Mouse (Mus musculus) mouse embryonic stem cell (cell line): ENCODE results near the gene Fxyd1.

Experiments used
- in situ Hi-C, 2 experiments: fragments of 300-500 bp; cut with MboI; formaldehyde crosslinking; loops; 1 replicate in 1 of 2; 3 replicates in 1 of 2; pipeline ENCODE4 v1.14.3; 2019 to 2020; ENCODE audit warnings: low sequenced_read_pairs in 2 of 2, low pct_unique_long_range_greater_than_20kb in 1 of 2, mixed read lengths in 1 of 2; ENCODE audit not compliant: unreplicated experiment in 1 of 2

Fxyd1 gene

GRCm38 (mm10) chr7:31036917-31037316, 20.1 kb downstream of the Fxyd1 start:
- in situ Hi-C loops, result no loop called here

- in situ Hi-C loops, result no loop called here
Observed at GRCm38 (mm10) chr7:31035291-31035690, 21.7 kb downstream of the Fxyd1 start.

GRCm38 (mm10) chr7:31034789-31035188, 22.2 kb downstream of the Fxyd1 start:
- in situ Hi-C loops, result no loop called here

GRCm38 (mm10) chr7:31033409-31034165, 23.4 kb downstream of the Fxyd1 start:
- in situ Hi-C loops, result no loop called here

- in situ Hi-C loops, result no loop called here
Observed at GRCm38 (mm10) chr7:31031731-31032130, 25.3 kb downstream of the Fxyd1 start.

GRCm38 (mm10) chr7:31030717-31031116, 26.3 kb downstream of the Fxyd1 start:
- in situ Hi-C loops, result no loop called here

- in situ Hi-C loops, result no loop called here
Observed at GRCm38 (mm10) chr7:31028609-31029008, 28.4 kb downstream of the Fxyd1 start.

GRCm38 (mm10) chr7:31017104-31017901, 39.7 kb downstream of the Fxyd1 start:
- in situ Hi-C loops, result no loop called here

- in situ Hi-C loops, result no loop called here
Observed at GRCm38 (mm10) chr7:31012971-31013370, 44.0 kb downstream of the Fxyd1 start.

- in situ Hi-C loops, result loop anchor here in 1 of 2 experiments (5.0 kb wide), 1 partner anchor 33 kb away; the partner anchor contains the start of gene Fxyd5
Observed at GRCm38 (mm10) chr7:31008889-31009288, 48.1 kb downstream of the Fxyd1 start.

- in situ Hi-C loops, result loop anchor here in 1 of 2 experiments (5.0 kb wide), 1 partner anchor 34 kb away; the partner anchor contains the start of gene Fxyd5
Observed at GRCm38 (mm10) chr7:31008175-31008574, 48.8 kb downstream of the Fxyd1 start.

GRCm38 (mm10) chr7:31007775-31008174, 49.2 kb downstream of the Fxyd1 start:
- in situ Hi-C loops, result loop anchor here in 1 of 2 experiments (5.0 kb wide), 1 partner anchor 35 kb away; the partner anchor contains the start of gene Fxyd5

GRCm38 (mm10) chr7:31002650-31003049, 54.3 kb downstream of the Fxyd1 start:
- in situ Hi-C loops, result no loop called here
